Mouse (Mus musculus): ENCODE results near the gene Ihh. TPM values are rescaled to one million over a fixed set of nuclear protein-coding genes. Genes with fewer than 3 reads are reported as not detected.

Gene Ihh
- polyA plus RNA-seq (2011; ENCODE audit: insufficient read depth, insufficient read length, low read depth, missing spikeins), result 0.24 TPM in 1 of 2 replicates, not detected in the other

DNA sequence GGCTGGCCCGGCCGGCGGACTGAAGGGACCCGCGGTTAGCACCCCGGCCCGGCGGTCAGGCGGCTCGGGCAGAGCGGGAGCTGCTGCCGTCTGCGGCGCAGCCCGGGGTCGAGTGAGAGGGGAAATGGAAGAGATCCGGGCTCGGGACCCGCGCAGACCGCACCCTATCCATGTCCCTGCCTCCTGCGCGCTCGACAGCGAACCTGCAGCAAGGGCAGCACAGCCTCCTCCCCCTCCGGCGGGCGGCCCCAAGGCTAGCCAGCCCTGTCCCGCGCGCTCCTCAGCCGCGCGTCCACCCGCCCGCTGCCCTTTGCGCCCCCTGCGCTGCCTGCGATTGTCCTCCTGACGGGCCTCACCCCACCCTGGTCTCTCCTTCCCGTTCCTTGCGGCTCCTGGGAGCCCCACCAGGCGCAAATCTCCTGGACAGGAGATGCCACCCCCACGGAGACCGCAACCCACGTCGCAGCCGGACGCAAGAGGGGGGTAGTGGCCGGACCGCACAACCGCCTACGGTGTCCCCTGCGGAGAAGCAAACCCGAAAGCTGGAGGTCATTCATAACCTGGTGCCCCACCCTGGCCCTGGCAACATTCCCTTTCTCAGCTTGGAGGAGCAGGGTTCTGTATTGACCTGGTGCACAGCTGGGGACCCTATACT, at the start of gene Ihh:
TSS of gene Ihh (minus strand) at position 117 of the 655 bp plus-strand sequence.
- H3K27me3 ChIP-seq (ENCODE audit: control insufficient read depth, insufficient read depth, low read length, poor library complexity, severe bottlenecking), result peaks cover 24% of the 10 kb centered on the region
- no peaks in the 10 kb centered on the region for H3K36me3 ChIP-seq (ENCODE audit: control insufficient read depth, insufficient read depth, low read length, poor library complexity, severe bottlenecking)
- peak within 1 kb of the TSS; percentile 63 for H3K9ac ChIP-seq (ENCODE audit: low read depth, poor library complexity, severe bottlenecking)
- no peaks in the 10 kb centered on the region for H3K4me1 ChIP-seq (ENCODE audit: control insufficient read depth, insufficient read depth, low read length)
- TF ChIP-seq CTCF (IDR thresholded peaks at IDR 0.05; ENCODE audit: low read depth, low read length), result no peak
- TF ChIP-seq POLR2A (IDR thresholded peaks at IDR 0.05; ENCODE audit: insufficient read depth, low read length), result no peak
- TF ChIP-seq EP300 (IDR thresholded peaks at IDR 0.05; ENCODE audit: insufficient read depth, low read depth, low read length), result no peak
- peak within 1 kb of the TSS; percentile 53 for H3K4me3 ChIP-seq (ENCODE audit: low read depth, low read length)
- no peaks in the 10 kb centered on the region for H3K9me3 ChIP-seq (replicated peaks; ENCODE audit: control insufficient read depth, insufficient read depth, low read length, poor library complexity, severe bottlenecking)
- no peak within 1 kb of the TSS for H3K27ac ChIP-seq (ENCODE audit: insufficient read depth, low read length)

DNA sequence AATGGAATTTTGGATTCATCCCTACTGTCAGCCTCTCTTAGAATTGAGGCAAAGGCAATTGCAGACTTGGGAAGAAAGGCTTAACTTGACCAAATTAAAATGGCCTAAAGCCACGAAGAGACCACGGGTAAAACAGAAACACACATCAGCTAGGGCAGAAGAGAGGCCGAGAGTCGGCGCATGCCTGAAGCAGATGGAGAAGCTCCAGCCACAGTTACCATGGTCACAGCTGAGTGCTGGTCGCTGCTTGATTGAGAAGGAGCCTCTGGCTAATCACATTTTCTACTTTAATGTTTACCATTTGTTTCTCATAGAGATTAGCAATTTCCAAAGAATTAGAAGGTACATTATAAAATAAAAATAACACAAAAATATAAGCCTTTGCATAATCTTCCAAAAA, 49.7 kb upstream of the Ihh start:
- Histone ChIP-seq H3K9me3 (replicated peaks; ENCODE audit: control insufficient read depth, insufficient read depth, low read length, poor library complexity, severe bottlenecking) (no peaks in the 10 kb centered on the region), H3K9ac (ENCODE audit: low read depth, poor library complexity, severe bottlenecking) (no peak overlapping the region), H3K4me1 (ENCODE audit: control insufficient read depth, insufficient read depth, low read length) (no peaks in the 10 kb centered on the region), H3K36me3 (ENCODE audit: control insufficient read depth, insufficient read depth, low read length, poor library complexity, severe bottlenecking) (no peaks in the 10 kb centered on the region), H3K27me3 (ENCODE audit: control insufficient read depth, insufficient read depth, low read length, poor library complexity, severe bottlenecking) (no peaks in the 10 kb centered on the region; the same call in 1 of the 2 replicates), H3K27ac (ENCODE audit: insufficient read depth, low read length) (no peak overlapping the region), H3K4me3 (ENCODE audit: low read depth, low read length) (no peak overlapping the region)
- no peak for TF ChIP-seq CTCF (IDR thresholded peaks at IDR 0.05; ENCODE audit: low read depth, low read length)
- no peak for TF ChIP-seq POLR2A (IDR thresholded peaks at IDR 0.05; ENCODE audit: insufficient read depth, low read length)
- TF ChIP-seq EP300 (IDR thresholded peaks at IDR 0.05; ENCODE audit: insufficient read depth, low read depth, low read length), result no peak

DNA sequence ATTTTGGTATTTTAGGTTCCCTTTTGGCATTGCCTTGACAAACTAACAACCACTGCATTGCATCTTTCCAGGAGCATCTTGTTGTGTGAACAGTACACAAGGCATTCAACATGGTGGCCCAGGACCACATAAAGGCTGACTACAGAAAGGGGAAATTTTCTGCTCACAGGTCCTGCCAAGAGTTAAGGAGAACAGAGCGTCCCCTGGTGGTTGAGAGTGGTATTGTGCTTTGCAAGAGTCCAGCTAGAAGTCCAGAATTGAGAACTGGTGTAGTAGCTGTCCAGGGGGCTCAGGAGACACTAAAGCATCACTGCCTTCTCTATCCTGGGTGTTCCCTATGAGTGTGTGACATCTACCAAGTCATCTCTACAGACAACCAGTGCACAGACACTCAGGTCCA, 49.0 kb upstream of the Ihh start:
- H3K27ac ChIP-seq (ENCODE audit: insufficient read depth, low read length), result no peak overlapping the region
- TF ChIP-seq CTCF (IDR thresholded peaks at IDR 0.05; ENCODE audit: low read depth, low read length), result peak; percentile 54
- TF ChIP-seq EP300 (IDR thresholded peaks at IDR 0.05; ENCODE audit: insufficient read depth, low read depth, low read length), result no peak
- no peak overlapping the region for H3K4me3 ChIP-seq (ENCODE audit: low read depth, low read length)
- H3K9me3 ChIP-seq (replicated peaks; ENCODE audit: control insufficient read depth, insufficient read depth, low read length, poor library complexity, severe bottlenecking), result no peaks in the 10 kb centered on the region
- H3K4me1 ChIP-seq (ENCODE audit: control insufficient read depth, insufficient read depth, low read length), result no peaks in the 10 kb centered on the region
- H3K9ac ChIP-seq (ENCODE audit: low read depth, poor library complexity, severe bottlenecking), result no peak overlapping the region
- no peaks in the 10 kb centered on the region for H3K36me3 ChIP-seq (ENCODE audit: control insufficient read depth, insufficient read depth, low read length, poor library complexity, severe bottlenecking)
- H3K27me3 ChIP-seq (ENCODE audit: control insufficient read depth, insufficient read depth, low read length, poor library complexity, severe bottlenecking), result no peaks in the 10 kb centered on the region; the same call in 1 of the 2 replicates

DNA sequence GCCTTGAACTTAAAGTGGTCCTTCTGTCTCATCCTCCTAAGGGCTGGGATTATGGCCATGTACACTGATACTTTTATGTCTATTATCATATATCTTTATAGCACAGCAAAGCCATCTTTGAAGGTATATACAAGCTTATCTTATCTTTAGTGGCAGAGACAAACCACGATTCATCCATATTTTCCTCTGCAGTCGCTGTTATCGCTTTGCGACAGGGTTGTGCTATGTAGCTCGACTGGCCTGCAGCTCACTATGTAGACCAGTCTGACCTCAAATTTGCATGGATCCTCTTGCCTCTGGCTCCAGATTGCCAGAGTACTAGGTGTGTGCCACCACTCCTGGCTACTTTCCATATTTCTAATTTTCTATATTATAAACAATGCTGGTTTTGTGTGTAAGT, 47.7 kb upstream of the Ihh start:
- Histone ChIP-seq H3K27ac (ENCODE audit: insufficient read depth, low read length) (no peak overlapping the region), H3K9ac (ENCODE audit: low read depth, poor library complexity, severe bottlenecking) (no peak overlapping the region), H3K9me3 (replicated peaks; ENCODE audit: control insufficient read depth, insufficient read depth, low read length, poor library complexity, severe bottlenecking) (no peaks in the 10 kb centered on the region), H3K36me3 (ENCODE audit: control insufficient read depth, insufficient read depth, low read length, poor library complexity, severe bottlenecking) (no peaks in the 10 kb centered on the region), H3K4me3 (ENCODE audit: low read depth, low read length) (no peak overlapping the region), H3K27me3 (ENCODE audit: control insufficient read depth, insufficient read depth, low read length, poor library complexity, severe bottlenecking) (no peaks in the 10 kb centered on the region; the same call in 1 of the 2 replicates), H3K4me1 (ENCODE audit: control insufficient read depth, insufficient read depth, low read length) (no peaks in the 10 kb centered on the region)
- TF ChIP-seq POLR2A (IDR thresholded peaks at IDR 0.05; ENCODE audit: insufficient read depth, low read length), result no peak
- TF ChIP-seq CTCF (IDR thresholded peaks at IDR 0.05; ENCODE audit: low read depth, low read length), result no peak
- no peak for TF ChIP-seq EP300 (IDR thresholded peaks at IDR 0.05; ENCODE audit: insufficient read depth, low read depth, low read length)

DNA sequence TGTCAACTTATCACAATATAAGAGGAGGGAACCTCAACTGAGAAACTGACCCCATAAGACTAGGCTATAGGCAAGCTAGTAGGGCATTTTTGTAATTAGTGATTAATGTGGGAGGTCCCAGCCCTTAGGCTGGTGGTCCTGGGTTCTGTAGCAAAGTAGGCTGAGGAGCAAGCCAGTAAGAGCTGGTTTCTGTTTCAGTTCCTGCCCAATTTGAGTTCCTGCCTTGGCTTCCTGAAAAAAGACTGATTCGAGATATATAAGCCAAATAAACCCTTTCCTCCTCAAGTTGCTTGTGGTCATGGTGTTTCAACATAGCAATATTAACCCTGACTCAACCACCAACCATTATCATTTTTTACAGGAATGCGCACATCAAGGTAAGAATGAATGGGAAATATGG, 45.8 kb upstream of the Ihh start:
- H3K36me3 ChIP-seq (ENCODE audit: control insufficient read depth, insufficient read depth, low read length, poor library complexity, severe bottlenecking), result no peaks in the 10 kb centered on the region
- H3K27ac ChIP-seq (ENCODE audit: insufficient read depth, low read length), result no peak overlapping the region
- H3K4me1 ChIP-seq (ENCODE audit: control insufficient read depth, insufficient read depth, low read length), result no peaks in the 10 kb centered on the region
- H3K27me3 ChIP-seq (ENCODE audit: control insufficient read depth, insufficient read depth, low read length, poor library complexity, severe bottlenecking), result no peaks in the 10 kb centered on the region
- H3K9ac ChIP-seq (ENCODE audit: low read depth, poor library complexity, severe bottlenecking), result no peak overlapping the region
- H3K4me3 ChIP-seq (ENCODE audit: low read depth, low read length), result no peak overlapping the region
- H3K9me3 ChIP-seq (replicated peaks; ENCODE audit: control insufficient read depth, insufficient read depth, low read length, poor library complexity, severe bottlenecking), result no peaks in the 10 kb centered on the region
- no peak for TF ChIP-seq CTCF (IDR thresholded peaks at IDR 0.05; ENCODE audit: low read depth, low read length)
- no peak for TF ChIP-seq EP300 (IDR thresholded peaks at IDR 0.05; ENCODE audit: insufficient read depth, low read depth, low read length)
- no peak for TF ChIP-seq POLR2A (IDR thresholded peaks at IDR 0.05; ENCODE audit: insufficient read depth, low read length)

DNA sequence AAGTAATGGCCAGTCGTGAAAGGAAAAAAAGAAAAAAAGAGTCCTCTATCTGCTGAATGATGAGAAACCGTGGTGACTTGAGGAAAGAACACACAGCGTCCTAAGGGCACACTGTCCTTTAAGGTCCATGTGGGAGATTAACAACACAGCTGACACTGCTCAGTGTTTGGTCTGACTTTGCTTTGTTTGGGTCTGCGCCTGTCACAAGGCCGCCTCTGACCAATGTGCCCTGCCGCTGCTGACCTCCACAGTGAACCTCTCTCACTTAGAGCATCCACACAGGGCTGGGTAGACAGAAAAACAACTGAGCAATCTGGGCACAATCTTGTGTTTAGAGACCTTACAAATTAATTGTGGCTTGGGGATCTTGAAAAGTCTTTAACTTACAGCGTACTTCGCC, 25.5 kb upstream of the Ihh start:
- H3K27me3 ChIP-seq (ENCODE audit: control insufficient read depth, insufficient read depth, low read length, poor library complexity, severe bottlenecking), result no peaks in the 10 kb centered on the region
- H3K4me3 ChIP-seq (ENCODE audit: low read depth, low read length), result no peak overlapping the region
- H3K36me3 ChIP-seq (ENCODE audit: control insufficient read depth, insufficient read depth, low read length, poor library complexity, severe bottlenecking), result no peaks in the 10 kb centered on the region
- peaks cover 3% of the 10 kb centered on the region for H3K4me1 ChIP-seq (ENCODE audit: control insufficient read depth, insufficient read depth, low read length)
- no peaks in the 10 kb centered on the region for H3K9me3 ChIP-seq (replicated peaks; ENCODE audit: control insufficient read depth, insufficient read depth, low read length, poor library complexity, severe bottlenecking)
- no peak overlapping the region for H3K27ac ChIP-seq (ENCODE audit: insufficient read depth, low read length)
- TF ChIP-seq CTCF (IDR thresholded peaks at IDR 0.05; ENCODE audit: low read depth, low read length), result no peak
- no peak overlapping the region for H3K9ac ChIP-seq (ENCODE audit: low read depth, poor library complexity, severe bottlenecking)

Measured in ES-Bruce4 (cell line).